Mouse (Mus musculus) layer of hippocampus, postnatal 14 days (tissue): ENCODE data around the gene Anapc15. TPM values are rescaled to one million over a fixed set of nuclear protein-coding genes. Genes with fewer than 3 reads are reported as not detected.
"Not testable (repeated sequence)": the region's sequence is repeated elsewhere in the genome, so short reads cannot be mapped to it uniquely, and the experiment has no call there.

Experiments used
- DNase-seq, 2 experiments: peaks; one replicate each; pipeline ENCODE4 v3.0.0; 2021 to 2022; ENCODE audit warnings: low spot score in 2 of 2, mixed read lengths in 1 of 2
- microRNA-seq, 2 experiments: library from miRNA; unstranded; fragments of <30 nt; microRNA quantifications; one replicate each; pipeline ENCODE4 v1.2.0; 2021
- total RNA-seq, 2 experiments: library from RNA; stranded (reverse); gene quantifications; 2 replicates each; pipeline ENCODE4 v1.2.3; 2021

Anapc15 gene
- total RNA-seq, 2 experiments from 2014 or later: 31.7 to 35.3 TPM

DNA sequence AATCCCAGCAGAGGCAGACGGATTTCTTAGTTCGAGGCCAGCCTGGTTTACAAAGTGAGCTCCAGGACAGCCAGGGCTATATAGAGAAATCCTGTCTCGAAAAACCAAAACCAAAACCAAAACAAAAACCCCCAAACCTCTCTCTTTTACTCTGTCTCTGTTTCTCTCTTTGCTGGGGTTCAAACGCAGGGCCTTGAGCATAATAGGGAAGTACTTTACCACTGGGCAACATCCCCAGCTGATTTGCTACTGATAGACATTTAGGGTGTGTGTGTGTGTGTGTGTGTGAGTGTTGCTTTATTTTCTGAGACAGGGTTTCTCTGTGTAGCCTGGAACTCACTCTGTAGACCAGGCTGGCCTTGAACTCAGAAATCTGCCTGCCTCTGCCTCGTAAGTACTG, 85.5 kb downstream of the Anapc15 start:
- not testable (repeated sequence) for DNase-seq

Small RNAs within 50 kb of the gene (microRNA-seq; reads per million reads assigned to microRNA genes)
- gene Gm22655: 0 reads per million in 2 experiments

Other genes starting within 250 kb of the Anapc15 start
- gene Clpb, start 200.1 kb upstream of the Anapc15 start, total RNA-seq: 10 to 100 TPM; 43.7 to 46.5 TPM
- not detected for gene Phox2a, start 45.4 kb upstream of the Anapc15 start, total RNA-seq
- gene Inppl1, start 25.5 kb upstream of the Anapc15 start, total RNA-seq: 10 to 100 TPM; 32.9 to 36.0 TPM
- gene Folr2, start 6.5 kb upstream of the Anapc15 start, total RNA-seq: 1 to 10 TPM in 1 of 2 experiments, under 1 TPM in 1; 0.90 to 1.1 TPM
- 10 to 100 TPM in 1 of 2 experiments, 1 to 10 TPM in 1; 4.4 to 35.6 TPM for gene Folr1, start 7.1 kb downstream of the Anapc15 start, total RNA-seq
- gene Lamtor1, start 42.2 kb downstream of the Anapc15 start, total RNA-seq: 100 to 1,000 TPM in 1 of 2 experiments, 10 to 100 TPM in 1; 98.7 to 102 TPM
- under 1 TPM; 0.18 to 0.21 TPM for gene Tomt, start 42.6 kb downstream of the Anapc15 start, total RNA-seq
- gene Lrrc51, start 70.2 kb downstream of the Anapc15 start, total RNA-seq: 1 to 10 TPM; 4.8 to 7.4 TPM
- gene Numa1, start 70.4 kb downstream of the Anapc15 start, total RNA-seq: 10 to 100 TPM; 73.4 to 75.3 TPM
- gene Il18bp, start 155.0 kb downstream of the Anapc15 start, total RNA-seq: 1 to 10 TPM; 8.4 to 8.7 TPM
- gene Rnf121, start 201.8 kb downstream of the Anapc15 start, total RNA-seq: 10 to 100 TPM; 35.0 to 40.9 TPM
- 10 to 100 TPM; 19.6 to 22.3 TPM for gene Xndc1, start 201.8 kb downstream of the Anapc15 start, total RNA-seq
- gene Xntrpc, start 202.0 kb downstream of the Anapc15 start, total RNA-seq: 1 to 10 TPM; 1.9 to 2.3 TPM
- gene Trpc2, start 219.4 kb downstream of the Anapc15 start, total RNA-seq: under 1 TPM in 1 of 2 experiments, not detected in 1; 0.60 TPM
- not detected for gene Art1, start 238.0 kb downstream of the Anapc15 start, total RNA-seq
- not detected for gene Art5, start 245.8 kb downstream of the Anapc15 start, total RNA-seq